Mouse (Mus musculus): Measurements from ENCODE around the gene 1810055G02Rik. TPM values are rescaled to one million over a fixed set of nuclear protein-coding genes. Genes with fewer than 3 reads are reported as not detected.

The 1810055G02Rik gene
- total RNA-seq (2021) = 1 to 10 TPM; 9.6 to 9.8 TPM
- long read RNA-seq, experiment 1, transcript 1810055G02Rik-205 (4 exons, 772 nt) = major isoform, 5 of 12 reads
- long read RNA-seq, experiment 1, partial matches to known transcripts = 1 of 12 reads
- long read RNA-seq, experiment 1, other reads (novel, unspliced or antisense) = 0 of 12 reads
- long read RNA-seq, experiment 2, transcript 1810055G02Rik-205 (4 exons, 772 nt) = minor isoform, 5 of 14 reads
- long read RNA-seq, experiment 2, transcript 1810055G02Rik-201 (4 exons, 1,882 nt) = major isoform, 7 of 14 reads
- long read RNA-seq, experiment 2, partial matches to known transcripts = 1 of 14 reads
- long read RNA-seq, experiment 2, other reads (novel, unspliced or antisense) = 1 of 14 reads

GRCm38 (mm10) chr19:3708078-3709012, at the start of gene 1810055G02Rik:
1810055G02Rik (plus strand) TSS chr19:3708293.
- peak within 1 kb of the TSS; percentile 89 for H3K27ac ChIP-seq
- intact Hi-C loops (cut with DNase I) = no loop called here
- peak within 1 kb of the TSS; percentile 96 for H3K4me3 ChIP-seq
- DNase-seq = peak; percentile 99
- TF ChIP-seq CTCF (IDR thresholded peaks at IDR 0.05) = peak; percentile 22; the same call in 1 of the 2 replicates

GRCm38 (mm10) chr19:3665510-3665909, 42.6 kb upstream of the 1810055G02Rik start:
- intact Hi-C loops (cut with DNase I) = no loop called here
- H3K27ac ChIP-seq = peak overlapping the region; percentile 87
- no peak for TF ChIP-seq CTCF (IDR thresholded peaks at IDR 0.05)
- H3K4me3 ChIP-seq = no peak overlapping the region
- no peak for DNase-seq

GRCm38 (mm10) chr19:3666632-3667031, 41.5 kb upstream of the 1810055G02Rik start:
- no peak for TF ChIP-seq CTCF (IDR thresholded peaks at IDR 0.05)
- intact Hi-C loops (cut with DNase I) = no loop called here
- peak overlapping the region; percentile 15; the same call in 1 of the 2 replicates for H3K4me3 ChIP-seq

DNA sequence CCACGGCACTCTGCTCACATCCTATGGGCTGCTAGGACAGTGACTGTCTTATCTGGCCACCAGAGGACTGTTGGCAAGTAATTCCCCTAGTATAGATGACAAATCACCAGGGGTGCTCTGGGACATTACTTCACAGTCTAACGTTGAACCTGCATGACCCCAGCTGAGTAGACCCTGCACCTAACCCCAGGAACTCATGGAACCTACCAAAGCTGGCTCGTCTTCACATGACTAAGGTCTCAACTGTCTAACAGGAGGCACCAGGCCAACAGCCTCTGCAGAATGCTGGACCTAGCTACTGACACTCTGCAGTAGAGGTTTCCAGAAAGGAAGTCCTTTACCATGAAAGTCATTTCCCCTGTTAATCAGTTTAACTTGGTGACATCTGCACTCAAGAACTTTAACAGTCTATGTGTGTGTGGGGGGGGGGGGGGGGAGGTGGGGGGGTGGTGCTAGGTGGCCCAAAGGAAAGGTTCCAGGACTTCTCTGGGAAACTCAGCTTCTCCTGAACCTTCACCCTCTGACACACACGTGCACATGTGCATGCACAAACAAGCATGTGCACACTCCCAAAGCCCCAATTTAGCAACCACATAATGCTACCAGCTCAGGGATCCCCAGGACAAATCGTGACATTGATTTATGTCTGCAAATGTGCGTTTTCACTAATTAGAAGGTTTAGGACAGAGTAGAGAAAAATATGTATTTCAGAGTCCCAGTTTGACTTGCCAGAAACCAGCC, 40.8 kb upstream of the 1810055G02Rik start:
- Histone ChIP-seq H3K4me3 (peak overlapping the region; percentile 53), H3K27ac (peak overlapping the region; percentile 87)
- TF ChIP-seq CTCF (IDR thresholded peaks at IDR 0.05) = no peak
- peak; percentile 70 for DNase-seq
- intact Hi-C loops (cut with DNase I) = no loop called here

More at GRCm38 (mm10) chr19:3666632-3667031, 41.5 kb upstream of the 1810055G02Rik start:
- peak overlapping the region; percentile 87 for H3K27ac ChIP-seq
- no peak for DNase-seq

GRCm38 (mm10) chr19:3667979-3668378, 40.1 kb upstream of the 1810055G02Rik start:
- intact Hi-C loops (cut with DNase I) = no loop called here
- Histone ChIP-seq H3K27ac (peak overlapping the region; percentile 87), H3K4me3 (peak overlapping the region; percentile 53)
- no peak for DNase-seq
- peak; percentile 31; the same call in 1 of the 2 replicates for TF ChIP-seq CTCF (IDR thresholded peaks at IDR 0.05)

DNA sequence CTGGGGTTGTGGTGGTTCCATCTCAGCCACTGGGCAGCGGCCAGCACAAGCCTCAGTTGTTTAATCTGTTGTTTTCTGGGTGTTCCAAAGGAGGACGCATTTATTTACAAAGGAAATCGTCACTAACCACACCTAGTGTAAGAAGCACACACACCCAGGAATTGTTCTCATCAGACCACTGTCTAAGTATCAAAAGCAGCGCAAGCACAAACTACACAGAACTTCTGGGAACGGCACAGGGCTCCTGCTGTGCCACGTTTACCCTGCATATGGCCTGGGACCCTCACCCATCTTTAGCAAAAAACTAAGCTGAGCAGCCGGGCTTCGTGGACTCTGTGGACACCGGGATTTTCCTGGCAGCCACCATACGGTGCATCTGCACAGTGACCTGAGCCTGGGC, 39.5 kb upstream of the 1810055G02Rik start:
- intact Hi-C loops (cut with DNase I) = no loop called here
- H3K4me3 ChIP-seq = peak overlapping the region; percentile 59
- H3K27ac ChIP-seq = peak overlapping the region; percentile 87
- no peak for TF ChIP-seq CTCF (IDR thresholded peaks at IDR 0.05)
- no peak for DNase-seq

GRCm38 (mm10) chr19:3669100-3669499, 39.0 kb upstream of the 1810055G02Rik start:
- intact Hi-C loops (cut with DNase I) = no loop called here
- peak; percentile 17; the same call in 1 of the 2 replicates for TF ChIP-seq CTCF (IDR thresholded peaks at IDR 0.05)
- peak; percentile 64 for DNase-seq
- Histone ChIP-seq H3K27ac (peak overlapping the region; percentile 87), H3K4me3 (peak overlapping the region; percentile 59)

DNA sequence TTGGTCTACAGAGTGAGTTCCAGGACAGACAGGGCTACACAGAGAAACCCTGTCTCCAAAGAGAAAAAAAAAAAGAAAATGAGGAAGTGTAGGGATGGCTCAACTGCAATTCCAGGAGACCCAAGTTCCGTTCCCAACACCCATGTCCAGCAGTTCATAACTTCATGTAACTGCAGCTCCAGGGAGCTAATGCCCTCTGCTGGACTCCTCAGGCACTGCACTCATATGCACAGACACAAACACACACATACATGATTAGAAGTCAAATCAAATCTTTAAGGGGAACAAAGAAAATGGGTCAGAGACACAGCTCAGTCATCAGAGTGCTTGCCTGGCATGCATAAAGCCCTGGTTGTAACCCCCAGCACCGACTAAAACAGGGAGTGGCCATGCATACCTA, 34.9 kb upstream of the 1810055G02Rik start:
- DNase-seq = no peak
- intact Hi-C loops (cut with DNase I) = no loop called here
- peak; percentile 46 for TF ChIP-seq CTCF (IDR thresholded peaks at IDR 0.05)
- no peak overlapping the region for H3K4me3 ChIP-seq
- H3K27ac ChIP-seq = peak overlapping the region; percentile 84

DNA sequence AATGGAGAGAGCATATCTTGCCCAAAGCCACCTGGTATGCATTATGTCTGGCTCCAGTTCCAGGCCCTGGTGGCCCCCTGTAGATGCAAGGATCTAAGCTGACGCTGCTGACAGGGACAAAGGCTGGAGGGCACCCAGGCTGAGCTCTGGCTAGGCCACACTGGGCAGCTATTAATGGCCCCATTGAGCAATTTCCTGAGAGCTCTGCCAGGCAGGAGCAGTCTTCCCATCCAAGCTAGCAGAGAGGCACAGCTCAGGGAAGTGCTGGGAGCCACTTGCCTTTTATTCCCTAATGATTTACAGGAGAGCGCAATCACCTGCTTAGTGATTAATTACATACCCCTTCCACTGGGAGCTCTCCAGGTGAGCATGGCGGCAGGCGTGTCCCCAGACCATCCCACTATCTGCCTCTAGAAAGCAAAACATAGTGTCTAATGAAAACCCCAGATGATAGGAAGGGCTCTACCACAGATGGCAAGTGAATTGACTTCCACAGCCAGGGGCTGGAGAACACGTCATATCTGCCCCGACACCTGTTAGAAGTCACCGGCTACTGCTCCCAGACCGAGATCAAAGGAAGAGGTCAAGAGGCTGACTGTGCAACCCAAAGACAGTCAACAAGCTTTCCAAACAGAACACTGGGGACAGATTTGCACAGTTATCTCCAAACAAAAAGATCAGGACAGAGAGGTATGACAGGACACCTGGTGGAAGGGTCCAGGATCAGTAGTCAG, 33.8 kb upstream of the 1810055G02Rik start:
- intact Hi-C loops (cut with DNase I) = no loop called here
- Histone ChIP-seq H3K4me3 (peak overlapping the region; percentile 33), H3K27ac (peak overlapping the region; percentile 84)
- no peak for TF ChIP-seq CTCF (IDR thresholded peaks at IDR 0.05)
- DNase-seq = peak; percentile 89

DNA sequence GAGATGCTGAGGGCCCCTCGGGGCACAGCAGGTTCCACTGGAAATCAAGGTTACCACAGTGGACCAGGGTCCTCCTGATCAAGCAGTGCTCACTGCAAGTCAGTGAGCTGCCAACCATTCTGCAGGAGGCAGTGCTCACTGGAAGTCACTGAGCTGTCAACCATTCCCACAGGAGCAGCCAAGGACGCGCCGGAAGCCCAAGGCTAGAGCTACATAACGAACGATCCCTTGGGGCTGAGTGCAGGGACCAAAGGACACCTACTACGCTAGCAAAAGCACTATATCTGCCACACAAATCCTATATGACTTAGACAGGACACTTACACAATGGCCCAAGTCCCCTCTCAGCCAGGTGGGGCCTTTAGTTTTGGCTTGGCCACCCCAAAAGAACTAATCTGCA, 27.4 kb upstream of the 1810055G02Rik start:
- Histone ChIP-seq H3K4me3 (peak overlapping the region; percentile 44), H3K27ac (peak overlapping the region; percentile 90)
- DNase-seq = peak; percentile 55
- intact Hi-C loops (cut with DNase I) = no loop called here
- TF ChIP-seq CTCF (IDR thresholded peaks at IDR 0.05) = no peak

DNA sequence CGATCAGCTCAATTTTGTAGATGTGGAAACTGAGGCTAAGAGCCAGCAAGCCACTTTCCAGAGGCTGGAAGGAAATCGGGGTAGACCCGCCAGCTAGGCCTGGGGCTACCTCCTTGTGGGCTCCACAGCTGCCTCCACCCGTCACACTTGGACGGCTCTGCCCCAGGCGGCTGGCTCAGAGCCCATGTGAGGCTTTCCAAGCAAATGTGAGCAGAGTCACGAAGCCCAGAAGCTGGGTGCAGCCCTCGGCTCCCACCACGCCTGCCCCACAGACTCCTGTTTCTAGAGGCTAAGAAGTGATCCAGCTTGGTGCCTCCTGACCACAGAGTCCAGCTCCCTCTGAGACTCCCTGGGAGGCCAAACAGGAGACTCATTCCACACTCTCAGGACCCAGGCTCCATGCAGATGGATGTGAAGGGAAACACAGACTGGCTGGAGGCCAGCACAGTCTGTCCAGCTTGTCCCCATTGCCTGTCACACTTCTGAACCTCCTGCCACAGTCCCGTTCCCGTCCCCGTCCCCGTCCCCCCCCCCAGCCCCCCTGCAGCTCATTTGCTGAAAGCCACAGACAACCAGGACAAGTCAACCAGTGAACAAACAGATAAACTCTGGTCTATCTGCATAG, 26.7 kb upstream of the 1810055G02Rik start:
- intact Hi-C loops (cut with DNase I) = no loop called here
- H3K4me3 ChIP-seq = peak overlapping the region; percentile 44
- TF ChIP-seq CTCF (IDR thresholded peaks at IDR 0.05) = no peak
- DNase-seq = peak; percentile 96
- H3K27ac ChIP-seq = peak overlapping the region; percentile 90
